Mouse (Mus musculus) lung, adult 2 months (tissue): ENCODE measurements at regions not wholly inside any gene's neighbourhood (a gene's known extent, or its start where the extent isn't known, plus 50 kb on each side); places are given as distances from the start of the nearest gene placed in this dataset.

Experiments
- CTCF ChIP-seq: fragments of 200-500 bp; IDR thresholded peaks from 2 replicates; pipeline ENCODE4 v1.5.1; 2011; ENCODE audit warnings: mild to moderate bottlenecking, low read length, control low read depth; ENCODE audit not compliant: insufficient read depth
- POLR2A ChIP-seq: fragments of 200-500 bp; IDR thresholded peaks from 2 replicates; pipeline ENCODE4 v1.6.1; 2011; ENCODE audit warnings: low read depth, mild to moderate bottlenecking, control low read depth, low read length, borderline replicate concordance; ENCODE audit errors: extremely low read depth

GRCm38 (mm10) chr6:109019731-109020130, 191.3 kb downstream of the Edem1 start:
- TF ChIP-seq CTCF (no peak), POLR2A (no peak)
